Mouse (Mus musculus) adrenal gland, adult (tissue): ENCODE data around the gene Tnfaip2.

Experiments used
- DNase-seq, 2 experiments: peaks; one replicate each; pipeline ENCODE4 v3.0.0; 2022 to 2023; ENCODE audit warnings: low spot score in 1 of 2; ENCODE audit not compliant: inconsistent age in 2 of 2

Tnfaip2 gene

GRCm38 (mm10) chr12:111442309-111443010 lies at the start of gene Tnfaip2:
Gene Tnfaip2, plus strand, starts transcription at chr12:111442469.
- peak; percentile 89 to 93 for DNase-seq

GRCm38 (mm10) chr12:111394008-111394407 lies 48.3 kb upstream of the Tnfaip2 start:
- peak in 1 of 2 experiments; percentile 69 for DNase-seq

- peak; percentile 76 to 80 for DNase-seq
These were observed 45.3 kb upstream of the Tnfaip2 start for GRCm38 (mm10) chr12:111396997-111397396.

GRCm38 (mm10) chr12:111401454-111402184 lies 40.6 kb upstream of the Tnfaip2 start:
- peak; percentile 78 to 91 for DNase-seq

GRCm38 (mm10) chr12:111404880-111405279 lies 37.4 kb upstream of the Tnfaip2 start:
- DNase-seq = no peak

- no peak for DNase-seq
These were observed 35.6 kb upstream of the Tnfaip2 start, which contains the start of gene Lbhd2 for GRCm38 (mm10) chr12:111406622-111407021. Gene Lbhd2, plus strand, starts transcription at chr12:111406809.

GRCm38 (mm10) chr12:111409583-111409982 lies 32.7 kb upstream of the Tnfaip2 start:
- no peak for DNase-seq

- no peak for DNase-seq
These were observed 30.5 kb upstream of the Tnfaip2 start for GRCm38 (mm10) chr12:111411631-111412355.

GRCm38 (mm10) chr12:111412581-111413284 lies 29.5 kb upstream of the Tnfaip2 start:
- DNase-seq = no peak

GRCm38 (mm10) chr12:111413300-111413699 lies 29.0 kb upstream of the Tnfaip2 start:
- peak; percentile 91 to 96 for DNase-seq

GRCm38 (mm10) chr12:111416921-111417779 lies 25.1 kb upstream of the Tnfaip2 start, which contains the start of gene Exoc3l4:
Gene Exoc3l4, plus strand, starts transcription at chr12:111417017.
- peak in 1 of 2 experiments; percentile 61 for DNase-seq

GRCm38 (mm10) chr12:111419918-111420317 lies 22.4 kb upstream of the Tnfaip2 start:
- DNase-seq = no peak

GRCm38 (mm10) chr12:111420946-111421709 lies 21.1 kb upstream of the Tnfaip2 start:
- DNase-seq = no peak

- no peak for DNase-seq
These were observed 19.4 kb upstream of the Tnfaip2 start for GRCm38 (mm10) chr12:111422852-111423251.

GRCm38 (mm10) chr12:111423570-111424129 lies 18.6 kb upstream of the Tnfaip2 start:
- DNase-seq = no peak

- no peak for DNase-seq
These were observed 17.7 kb upstream of the Tnfaip2 start for GRCm38 (mm10) chr12:111424547-111424946.

GRCm38 (mm10) chr12:111425258-111425657 lies 17.0 kb upstream of the Tnfaip2 start:
- DNase-seq = peak; percentile 84 to 95

- DNase-seq = peak; percentile 91 to 98
These were observed 16.3 kb upstream of the Tnfaip2 start for GRCm38 (mm10) chr12:111425789-111426460.
